Mouse (Mus musculus) hindbrain, embryonic 11.5 days (tissue): ENCODE results near the gene Nppa. TPM values are rescaled to one million over a fixed set of nuclear protein-coding genes. Genes with fewer than 3 reads are reported as not detected.

ENCODE experiments used
- ATAC-seq: fragments of 200-750 bp; cut with Nextera tagmentation; 2 replicates; pipeline ENCODE4 v1.8.0; 2017; ENCODE audit warnings: mild to moderate bottlenecking, moderate TSS enrichment, moderate library complexity; ENCODE audit not compliant: low FRiP score
- DNase-seq: peaks from one replicate; pipeline ENCODE4 v3.0.0-alpha.2; 2015; ENCODE audit warnings: low spot score
- H3K27ac ChIP-seq: fragments of 300-500 bp; sonication (generic); 2 replicates; pipeline ENCODE4 v1.5.1; 2014; ENCODE audit warnings: mild to moderate bottlenecking, low read depth, low read length
- H3K27me3 ChIP-seq: fragments of 300-500 bp; sonication (generic); 2 replicates; pipeline ENCODE4 v1.6.1; 2014; ENCODE audit warnings: mild to moderate bottlenecking, low read length, moderate library complexity, mixed read lengths; ENCODE audit not compliant: control insufficient read depth, insufficient read depth
- H3K36me3 ChIP-seq: fragments of 300-500 bp; sonication (generic); 2 replicates; pipeline ENCODE4 v1.6.1; 2014; ENCODE audit warnings: mild to moderate bottlenecking, low read length, moderate library complexity, mixed read lengths; ENCODE audit not compliant: control insufficient read depth, insufficient read depth
- H3K4me1 ChIP-seq: fragments of 300-500 bp; sonication (generic); replicated peaks from 2 replicates; pipeline ENCODE4 v1.6.1; 2014; ENCODE audit warnings: low read length, mixed read lengths; ENCODE audit not compliant: control insufficient read depth, insufficient read depth
- H3K4me2 ChIP-seq: fragments of 300-500 bp; sonication (generic); replicated peaks from 2 replicates; pipeline ENCODE4 v1.6.1; 2014; ENCODE audit warnings: mild to moderate bottlenecking, low read depth, low read length
- H3K4me3 ChIP-seq: fragments of 300-500 bp; sonication (generic); 2 replicates; pipeline ENCODE4 v1.5.1; 2014; ENCODE audit warnings: low read depth, low read length
- H3K9ac ChIP-seq: fragments of 300-500 bp; sonication (generic); 2 replicates; pipeline ENCODE4 v1.6.1; 2014; ENCODE audit warnings: low read depth, low read length
- H3K9me3 ChIP-seq: fragments of 300-500 bp; sonication (generic); 2 replicates; pipeline ENCODE4 v1.6.1; 2016; ENCODE audit warnings: low read length; ENCODE audit not compliant: control insufficient read depth
- WGBS: fragments of 180-500 bp; shearing (Covaris S2); extraction: QIAGEN DNeasy Blood & Tissue Kit; methylation state at CpG from one replicate; pipeline ENCODE4 v1.1.7; 2014; 5-methylcytosine and 5-hydroxymethylcytosine counted together
- polyA plus RNA-seq: library from polyadenylated mRNA; unstranded; fragments of >200 nt; fragmentation: Nextera tagmentation; extraction: Ambion mirVana; gene quantifications from 2 replicates; pipeline ENCODE4 v1.2.1, GENCODE M21; 2014

Nppa gene
- polyA plus RNA-seq, 1 experiment from 2014 or later, result not detected

- Histone ChIP-seq H3K4me1 (peaks cover 3% of the 10 kb centered on the region; the same call in 1 of the 2 replicates), H3K9me3 (no peaks in the 10 kb centered on the region), H3K9ac (no peak overlapping the region), H3K27me3 (no peaks in the 10 kb centered on the region), H3K36me3 (peaks cover 23% of the 10 kb centered on the region; the same call in 1 of the 2 replicates), H3K4me2 (no peak overlapping the region), H3K27ac (no peak overlapping the region), H3K4me3 (no peak overlapping the region)
- no peak for DNase-seq
- no peak for ATAC-seq
- WGBS, result 91% methylated on average over 3 of the region's 3 CpGs
Measured at GRCm38 (mm10) chr4:148024003-148024402, 23.5 kb downstream of the Nppa start.

DNA sequence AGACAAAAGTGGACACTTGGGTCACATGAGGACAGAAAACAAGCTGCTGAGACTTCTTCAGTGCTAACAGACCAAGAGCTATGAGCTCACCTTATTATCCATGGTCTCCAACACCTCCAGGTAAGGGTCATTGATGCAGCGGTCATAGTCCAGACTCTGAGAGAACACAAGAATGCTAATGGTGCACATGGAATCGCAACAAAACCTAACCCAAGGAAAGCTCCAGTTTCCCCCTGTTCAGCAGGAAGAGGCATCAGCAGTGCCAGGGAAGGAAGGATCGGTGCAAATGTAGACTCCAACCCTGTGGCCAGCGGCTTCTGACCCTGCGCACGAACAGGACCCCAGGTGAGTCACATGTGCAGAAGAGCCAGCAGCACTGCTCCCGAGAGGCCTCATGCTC is 28.8 kb downstream of the Nppa start:
- H3K27ac ChIP-seq, result no peak overlapping the region
- no peaks in the 10 kb centered on the region for H3K27me3 ChIP-seq
- H3K4me3 ChIP-seq, result no peak overlapping the region
- ATAC-seq (no peak), DNase-seq (no peak)
- H3K36me3 ChIP-seq, result peaks cover 13% of the 10 kb centered on the region; the same call in 1 of the 2 replicates
- H3K9ac ChIP-seq, result no peak overlapping the region
- no peaks in the 10 kb centered on the region for H3K9me3 ChIP-seq
- WGBS, result 96% methylated on average over 7 of the region's 7 CpGs
- no peaks in the 10 kb centered on the region for H3K4me1 ChIP-seq
- no peak overlapping the region for H3K4me2 ChIP-seq

- Histone ChIP-seq H3K4me3 (no peak overlapping the region), H3K9ac (no peak overlapping the region), H3K36me3 (peaks cover 10% of the 10 kb centered on the region; the same call in 1 of the 2 replicates), H3K4me1 (no peaks in the 10 kb centered on the region), H3K27ac (no peak overlapping the region), H3K27me3 (no peaks in the 10 kb centered on the region), H3K9me3 (no peaks in the 10 kb centered on the region), H3K4me2 (no peak overlapping the region)
- no peak for ATAC-seq
- no peak for DNase-seq
- 90% methylated on average over 5 of the region's 5 CpGs for WGBS
Measured at GRCm38 (mm10) chr4:148030506-148030905, 30.0 kb downstream of the Nppa start.

DNA sequence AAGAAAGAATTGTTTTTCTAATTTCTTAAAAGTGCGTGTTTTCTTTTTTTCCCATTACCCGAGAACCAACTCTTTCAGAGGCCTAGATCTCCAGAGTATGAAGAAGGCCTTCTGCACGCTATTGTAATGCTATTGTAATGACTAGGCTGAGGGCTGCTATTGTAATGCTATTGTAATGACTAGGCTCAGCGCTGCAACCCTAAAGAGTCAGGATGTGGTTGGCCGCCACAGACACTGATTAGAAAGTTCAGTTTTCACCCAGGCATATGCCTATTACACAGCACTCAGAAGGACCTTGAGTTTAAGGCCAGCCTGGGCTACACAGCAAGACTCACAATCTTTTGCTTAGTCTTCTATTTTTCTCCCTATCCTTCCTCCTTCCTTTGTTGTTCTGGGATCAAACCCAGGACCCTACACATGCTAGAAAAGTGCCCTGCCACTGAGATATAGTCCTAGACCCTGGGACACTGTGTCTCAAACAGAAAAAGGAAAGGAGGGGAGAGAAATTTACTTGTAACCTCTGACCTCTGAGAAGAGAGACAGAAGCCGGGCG is 33.4 kb downstream of the Nppa start:
- Histone ChIP-seq H3K4me2 (no peak overlapping the region), H3K36me3 (peaks cover 7% of the 10 kb centered on the region; the same call in 1 of the 2 replicates), H3K9ac (no peak overlapping the region), H3K4me1 (peaks cover 4% of the 10 kb centered on the region; the same call in 1 of the 2 replicates), H3K4me3 (no peak overlapping the region), H3K27ac (no peak overlapping the region), H3K9me3 (no peaks in the 10 kb centered on the region), H3K27me3 (no peaks in the 10 kb centered on the region)
- WGBS, result 67% methylated on average over 7 of the region's 7 CpGs
- DNase-seq (no peak), ATAC-seq (no peak)

DNA sequence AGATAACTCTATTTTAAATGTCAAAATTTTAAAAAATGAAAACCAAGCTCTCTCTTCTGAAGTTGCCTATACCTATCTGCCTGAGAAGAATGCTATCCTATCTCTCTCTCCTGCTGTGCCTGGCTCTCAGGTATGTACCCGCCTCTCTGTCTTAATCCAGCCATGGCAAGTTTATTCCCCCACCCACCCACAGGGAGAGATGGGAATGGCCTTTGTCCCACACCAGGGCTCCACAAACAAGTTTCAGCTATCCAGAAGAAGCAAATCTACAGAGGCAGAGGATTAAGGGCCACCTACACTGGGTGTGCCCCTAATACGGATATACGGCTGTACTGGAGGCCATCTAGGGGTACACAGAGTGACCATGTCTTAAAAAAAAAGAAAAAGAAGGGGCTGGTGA is 34.9 kb downstream of the Nppa start:
- no peak for ATAC-seq

GRCm38 (mm10) chr4:148038079-148038599 is 37.6 kb downstream of the Nppa start:
- Histone ChIP-seq H3K27me3 (no peaks in the 10 kb centered on the region), H3K4me3 (peak overlapping the region; percentile 93), H3K36me3 (peaks cover 6% of the 10 kb centered on the region; the same call in 1 of the 2 replicates), H3K27ac (peak overlapping the region; percentile 80), H3K9ac (peak overlapping the region; percentile 84), H3K9me3 (no peaks in the 10 kb centered on the region), H3K4me2 (peak overlapping the region; percentile 57), H3K4me1 (peaks cover 19% of the 10 kb centered on the region)
- ATAC-seq (no peak), DNase-seq (no peak)
- 8% methylated on average over 26 of the region's 26 CpGs for WGBS

More for the DNA sequence above, 34.9 kb downstream of the Nppa start:
- Histone ChIP-seq H3K4me3 (no peak overlapping the region), H3K27me3 (no peaks in the 10 kb centered on the region), H3K9ac (no peak overlapping the region), H3K27ac (no peak overlapping the region), H3K36me3 (peaks cover 7% of the 10 kb centered on the region; the same call in 1 of the 2 replicates), H3K9me3 (no peaks in the 10 kb centered on the region), H3K4me2 (no peak overlapping the region), H3K4me1 (peaks cover 10% of the 10 kb centered on the region)
- WGBS, result 86% methylated on average over 3 of the region's 3 CpGs
- no peak for DNase-seq

- H3K27ac ChIP-seq, result peak within 1 kb of the TSS; percentile 80
- H3K27me3 ChIP-seq, result no peaks in the 10 kb centered on the region
- peak; percentile 99 for DNase-seq
- H3K4me1 ChIP-seq, result peaks cover 19% of the 10 kb centered on the region
- H3K36me3 ChIP-seq, result peaks cover 6% of the 10 kb centered on the region; the same call in 1 of the 2 replicates
- peak within 1 kb of the TSS; percentile 59 for H3K4me2 ChIP-seq
- H3K9me3 ChIP-seq, result no peaks in the 10 kb centered on the region
- peak; percentile 95 for ATAC-seq
- under 1% methylated on average over 47 of the region's 54 CpGs for WGBS
- H3K4me3 ChIP-seq, result peak within 1 kb of the TSS; percentile 93
- peak within 1 kb of the TSS; percentile 84 for H3K9ac ChIP-seq
Measured at GRCm38 (mm10) chr4:148038600-148039253, 38.2 kb downstream of the Nppa start, which contains the start of the genes Clcn6 and Mthfr. Gene Clcn6 (minus strand): TSS chr4:148038821. Gene Mthfr (plus strand): TSS chr4:148039077.

- Histone ChIP-seq H3K4me2 (peak overlapping the region; percentile 59), H3K9me3 (no peaks in the 10 kb centered on the region), H3K36me3 (peaks cover 6% of the 10 kb centered on the region; the same call in 1 of the 2 replicates), H3K4me3 (peak overlapping the region; percentile 93), H3K4me1 (peaks cover 19% of the 10 kb centered on the region), H3K9ac (peak overlapping the region; percentile 40; the same call in 1 of the 2 replicates), H3K27ac (peak overlapping the region; percentile 53), H3K27me3 (no peaks in the 10 kb centered on the region)
- WGBS, result 21% methylated on average over 19 of the region's 19 CpGs
- DNase-seq, result peak; percentile 12
- ATAC-seq, result no peak
Measured at GRCm38 (mm10) chr4:148039254-148040028, 38.9 kb downstream of the Nppa start.
